Mouse (Mus musculus) spleen, adult 2 months (tissue): ENCODE data around the gene Coa3. TPM values are rescaled to one million over a fixed set of nuclear protein-coding genes. Genes with fewer than 3 reads are reported as not detected.

Experiments used
- DNase-seq, 2 experiments: peaks; one replicate each; pipeline versions ENCODE4 v3.0.0 to v3.0.0-alpha.2; 2012 to 2021; ENCODE audit warnings: low spot score in 2 of 2, low read depth in 1 of 2
- H3K27ac ChIP-seq: fragments of 200-500 bp; 2 replicates; pipeline ENCODE4 v1.5.1; 2012; ENCODE audit warnings: low read length, inconsistent platforms; ENCODE audit not compliant: insufficient read depth
- H3K27me3 ChIP-seq: fragments of 200-500 bp; 2 replicates; pipeline ENCODE4 v1.6.1; 2012; ENCODE audit warnings: mild to moderate bottlenecking, moderate library complexity, low read length, inconsistent platforms; ENCODE audit not compliant: control insufficient read depth, insufficient read depth
- H3K36me3 ChIP-seq: fragments of 200-500 bp; 2 replicates; pipeline ENCODE4 v1.6.1; 2012; ENCODE audit warnings: mild to moderate bottlenecking, low read length, inconsistent platforms; ENCODE audit not compliant: control insufficient read depth, insufficient read depth
- H3K4me1 ChIP-seq: fragments of 200-500 bp; 2 replicates; pipeline ENCODE4 v1.6.1; 2011; ENCODE audit warnings: inconsistent platforms; ENCODE audit not compliant: control insufficient read depth, insufficient read depth, insufficient read length
- H3K4me3 ChIP-seq: fragments of 200-500 bp; 2 replicates; pipeline ENCODE4 v1.5.1; 2011; ENCODE audit warnings: mild to moderate bottlenecking, inconsistent platforms; ENCODE audit not compliant: insufficient read depth, insufficient read length; ENCODE audit errors: extremely low read depth
- CTCF ChIP-seq: fragments of 200-500 bp; IDR thresholded peaks from 2 replicates; pipeline ENCODE4 v1.5.1; 2011; ENCODE audit warnings: mild to moderate bottlenecking, inconsistent platforms; ENCODE audit not compliant: insufficient read depth, insufficient read length, insufficient replicate concordance; ENCODE audit errors: extremely low read depth
- POLR2A ChIP-seq: fragments of 200-500 bp; IDR thresholded peaks from 2 replicates; pipeline ENCODE4 v1.6.1; 2011; ENCODE audit warnings: low read depth, low read length, inconsistent platforms
- WGBS: fragments of 180-500 bp; shearing (Covaris S2); methylation state at CpG from one replicate; pipeline ENCODE4 v1.1.7; 2018; 5-methylcytosine and 5-hydroxymethylcytosine counted together
- polyA plus RNA-seq: library from polyadenylated mRNA; depleted of rRNA; stranded (reverse); fragments of >200 nt; gene quantifications from 2 replicates; pipeline ENCODE4 v1.2.3, GENCODE M21; 2012

Coa3 gene
- polyA plus RNA-seq, 1 experiment: 148 TPM

GRCm38 (mm10) chr11:101302004-101302798, 23.3 kb upstream of the Coa3 start, which contains the start of gene Becn1:
Gene Becn1 (minus strand): TSS chr11:101302286.
- no peaks in the 10 kb centered on the region for H3K27me3 ChIP-seq
- TF ChIP-seq POLR2A (peak; percentile 40), CTCF (peak; percentile 77)
- peak; percentile 78 to 89 for DNase-seq
- H3K4me3 ChIP-seq: peak within 1 kb of the TSS; percentile 81
- H3K4me1 ChIP-seq: peaks cover 9% of the 10 kb centered on the region; the same call in 1 of the 2 replicates
- peak within 1 kb of the TSS; percentile 30; the same call in 1 of the 2 replicates for H3K27ac ChIP-seq
- H3K36me3 ChIP-seq: peaks cover 8% of the 10 kb centered on the region; the same call in 1 of the 2 replicates
- WGBS: 9% methylated on average over 39 of the region's 39 CpGs

- 9% methylated on average over 26 of the region's 26 CpGs for WGBS
- Histone ChIP-seq H3K4me1 (peaks cover 9% of the 10 kb centered on the region; the same call in 1 of the 2 replicates), H3K36me3 (peaks cover 8% of the 10 kb centered on the region; the same call in 1 of the 2 replicates), H3K27me3 (no peaks in the 10 kb centered on the region), H3K27ac (peak overlapping the region; percentile 30; the same call in 1 of the 2 replicates), H3K4me3 (peak overlapping the region; percentile 81)
- no peak for TF ChIP-seq POLR2A
- no peak for TF ChIP-seq CTCF
- no peak for DNase-seq
Measured at GRCm38 (mm10) chr11:101301299-101302003, 22.5 kb upstream of the Coa3 start.

GRCm38 (mm10) chr11:101300881-101301280, 22.0 kb upstream of the Coa3 start:
- no peak for DNase-seq
- H3K4me3 ChIP-seq: peak overlapping the region; percentile 20; the same call in 1 of the 2 replicates

GRCm38 (mm10) chr11:101295191-101295590, 16.3 kb upstream of the Coa3 start:
- 98% methylated on average over 8 of the region's 8 CpGs for WGBS
- peaks cover 35% of the 10 kb centered on the region for H3K36me3 ChIP-seq

More at GRCm38 (mm10) chr11:101300881-101301280, 22.0 kb upstream of the Coa3 start:
- Histone ChIP-seq H3K4me1 (peaks cover 9% of the 10 kb centered on the region; the same call in 1 of the 2 replicates), H3K36me3 (peaks cover 9% of the 10 kb centered on the region), H3K27me3 (no peaks in the 10 kb centered on the region), H3K27ac (no peak overlapping the region)
- TF ChIP-seq POLR2A: no peak
- TF ChIP-seq CTCF: no peak
- 60% methylated on average over 7 of the region's 7 CpGs for WGBS

GRCm38 (mm10) chr11:101291231-101291630, 12.3 kb upstream of the Coa3 start:
- Histone ChIP-seq H3K4me3 (no peak overlapping the region), H3K27me3 (no peaks in the 10 kb centered on the region), H3K36me3 (peaks cover 40% of the 10 kb centered on the region), H3K4me1 (no peaks in the 10 kb centered on the region), H3K27ac (no peak overlapping the region; the same call in 1 of the 2 replicates)
- no peak for DNase-seq
- TF ChIP-seq POLR2A (no peak), CTCF (no peak)
- WGBS: 93% methylated on average over 8 of the region's 8 CpGs

More at GRCm38 (mm10) chr11:101295191-101295590, 16.3 kb upstream of the Coa3 start:
- no peaks in the 10 kb centered on the region for H3K27me3 ChIP-seq
- peaks cover 1% of the 10 kb centered on the region; the same call in 1 of the 2 replicates for H3K4me1 ChIP-seq
- no peak for TF ChIP-seq CTCF
- no peak for TF ChIP-seq POLR2A
- H3K4me3 ChIP-seq: no peak overlapping the region
- H3K27ac ChIP-seq: no peak overlapping the region
- no peak for DNase-seq

GRCm38 (mm10) chr11:101287306-101287705, 8.4 kb upstream of the Coa3 start:
- TF ChIP-seq POLR2A: no peak
- no peak for TF ChIP-seq CTCF
- no peaks in the 10 kb centered on the region for H3K27me3 ChIP-seq
- WGBS: 82% methylated on average over 9 of the region's 9 CpGs
- no peak for DNase-seq
- H3K36me3 ChIP-seq: peaks cover 25% of the 10 kb centered on the region
- no peaks in the 10 kb centered on the region for H3K4me1 ChIP-seq
- no peak overlapping the region for H3K27ac ChIP-seq
- no peak overlapping the region for H3K4me3 ChIP-seq
